Mouse (Mus musculus): ENCODE data around the gene Vezt. TPM values are rescaled to one million over a fixed set of nuclear protein-coding genes. Genes with fewer than 3 reads are reported as not detected.

Vezt gene
- total RNA-seq (2021) = 19.2 and 20.1 TPM in 2 replicates
- long read RNA-seq, experiment 1, full-length matches to known transcripts = 5 of 13 reads
- long read RNA-seq, experiment 1, partial matches to known transcripts = 1 of 13 reads
- long read RNA-seq, experiment 1, other reads (novel, unspliced or antisense) = 7 of 13 reads
- long read RNA-seq, experiment 2, full-length matches to known transcripts = 4 of 6 reads
- long read RNA-seq, experiment 2, partial matches to known transcripts = 0 of 6 reads
- long read RNA-seq, experiment 2, other reads (novel, unspliced or antisense) = 2 of 6 reads

DNA sequence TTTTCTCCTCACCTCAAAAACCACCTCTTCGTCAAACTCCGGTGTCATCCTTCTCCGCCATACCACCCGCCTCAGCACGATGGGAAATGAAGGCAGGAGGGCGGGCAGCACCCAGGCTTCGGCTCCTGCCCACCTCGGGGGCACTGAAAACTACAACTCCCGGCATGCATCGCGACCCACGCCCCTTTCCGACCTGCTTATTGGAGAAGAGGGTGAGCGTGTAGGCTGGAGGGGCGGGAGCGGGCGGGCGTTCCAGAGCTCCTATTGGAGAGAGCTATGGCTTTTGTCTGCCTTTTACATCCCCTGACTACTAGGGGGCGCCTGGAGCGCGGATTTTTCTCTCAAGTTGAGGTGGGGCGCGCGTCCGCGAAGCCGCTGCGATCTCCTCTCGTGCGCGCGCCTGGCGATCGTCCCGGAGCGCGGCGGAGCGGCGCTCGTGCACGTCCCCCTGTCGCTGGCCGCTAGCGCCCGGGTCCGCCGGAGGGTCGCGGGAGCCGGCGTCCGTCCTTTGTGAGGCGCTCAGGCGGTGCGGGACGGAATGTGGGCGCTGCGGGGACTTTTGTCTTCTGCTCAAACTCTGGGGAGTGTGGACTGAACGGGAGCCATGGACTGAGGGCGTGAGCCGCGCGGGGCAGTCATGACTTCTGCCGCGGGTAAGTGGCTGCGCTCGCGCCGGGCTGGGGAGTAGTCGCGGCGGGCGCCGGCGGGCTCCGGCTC is at the start of gene Vezt, which contains the start of gene Fgd6:
Gene Vezt, minus strand, starts transcription at position 160 of the 717 bp plus-strand sequence.
Gene Fgd6, plus strand, starts transcription at position 344 of the 717 bp plus-strand sequence.
- DNase-seq = peak; percentile 99

DNA sequence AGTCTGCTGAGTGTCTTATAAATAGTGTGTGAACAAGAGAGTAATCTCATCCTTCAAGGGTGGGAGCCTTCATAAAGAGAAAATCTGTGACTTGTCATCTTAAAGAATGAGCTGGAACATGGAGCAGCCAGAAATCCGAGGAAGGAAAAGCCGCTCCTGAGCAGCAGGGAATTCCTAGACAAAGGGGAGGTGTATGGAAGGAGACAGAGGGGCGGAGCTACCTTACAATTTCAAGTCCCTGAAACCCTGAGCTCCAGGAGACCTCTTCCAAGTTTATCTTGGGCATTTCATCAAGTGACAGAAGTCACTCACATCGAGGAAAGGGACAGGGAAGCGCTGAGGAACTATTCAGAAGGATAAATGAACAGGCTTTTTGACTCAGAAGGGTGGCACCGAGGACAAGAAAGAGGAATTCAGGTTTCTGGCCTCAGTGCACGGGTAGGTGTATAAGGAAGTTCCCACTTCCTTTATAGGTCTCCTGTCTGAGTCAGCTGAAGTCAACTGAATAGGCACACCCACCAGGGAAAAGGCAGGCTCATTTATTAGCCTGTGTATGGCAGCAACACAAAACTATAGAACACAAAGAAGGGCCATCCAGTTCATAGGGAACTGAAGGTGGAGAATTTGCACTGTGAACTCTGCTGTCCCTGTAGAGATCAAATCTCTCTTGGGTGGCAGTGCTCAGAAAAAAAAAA is 46.6 kb upstream of the Vezt start:
- no peak for DNase-seq

DNA sequence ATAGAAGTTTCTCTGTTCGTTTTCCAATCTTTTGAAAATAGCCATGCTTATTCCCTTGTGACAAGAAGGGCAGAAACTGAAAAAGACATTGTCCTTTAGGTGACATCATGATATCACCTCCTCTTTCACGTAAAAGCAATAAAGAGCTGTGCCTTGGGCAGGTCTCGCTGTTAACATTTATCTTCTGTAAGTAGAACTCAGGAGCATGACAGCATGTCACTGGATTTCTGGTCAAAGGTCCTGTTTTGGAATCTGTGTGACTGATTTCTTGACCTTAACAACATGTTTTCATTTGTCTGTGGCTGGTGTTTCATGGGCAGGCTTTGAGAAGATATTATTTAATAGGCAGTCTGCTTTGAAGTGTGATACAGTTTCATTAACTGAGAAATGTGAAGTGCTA is 45.1 kb upstream of the Vezt start:
- DNase-seq = no peak

DNA sequence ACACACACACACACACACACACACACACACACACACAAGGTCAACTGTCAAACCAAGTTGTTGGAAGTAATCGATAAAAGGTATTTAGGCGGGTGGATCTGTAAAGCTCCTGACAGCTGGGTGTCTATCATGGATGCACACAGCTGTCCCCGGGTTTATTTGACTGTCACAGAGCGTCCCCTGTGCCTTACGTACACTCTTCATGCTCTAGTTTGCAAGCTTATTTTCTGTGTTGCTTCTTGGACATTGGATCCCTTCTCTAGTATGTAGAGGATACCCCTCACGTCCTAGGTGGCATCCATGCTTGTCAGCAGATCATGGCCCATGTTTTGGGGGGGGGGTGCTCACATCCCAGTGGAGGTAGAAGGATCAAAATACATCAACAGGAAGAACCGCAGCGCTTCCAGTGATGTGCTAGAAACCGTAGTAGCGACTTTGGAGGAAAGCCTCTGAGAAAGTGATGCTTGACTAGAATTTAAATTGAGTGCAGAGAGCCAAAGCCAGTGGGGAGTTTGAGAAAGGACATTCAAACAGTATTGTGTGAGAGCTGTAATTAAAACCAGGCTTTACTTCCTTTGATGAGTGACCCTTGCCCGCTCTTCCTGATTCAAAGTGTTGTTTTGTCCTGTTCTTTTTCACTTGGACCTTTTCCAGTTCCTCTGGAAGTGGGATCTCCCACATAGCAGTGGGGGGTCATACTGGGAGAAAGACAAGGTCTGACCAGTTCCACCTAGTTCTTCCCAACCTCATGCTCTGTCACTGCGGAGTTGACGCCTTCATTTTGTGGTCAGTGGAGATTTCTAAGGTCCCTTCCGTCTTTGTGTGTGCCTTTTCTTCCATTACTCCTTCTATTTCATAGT is 41.6 kb upstream of the Vezt start:
- DNase-seq = no peak

DNA sequence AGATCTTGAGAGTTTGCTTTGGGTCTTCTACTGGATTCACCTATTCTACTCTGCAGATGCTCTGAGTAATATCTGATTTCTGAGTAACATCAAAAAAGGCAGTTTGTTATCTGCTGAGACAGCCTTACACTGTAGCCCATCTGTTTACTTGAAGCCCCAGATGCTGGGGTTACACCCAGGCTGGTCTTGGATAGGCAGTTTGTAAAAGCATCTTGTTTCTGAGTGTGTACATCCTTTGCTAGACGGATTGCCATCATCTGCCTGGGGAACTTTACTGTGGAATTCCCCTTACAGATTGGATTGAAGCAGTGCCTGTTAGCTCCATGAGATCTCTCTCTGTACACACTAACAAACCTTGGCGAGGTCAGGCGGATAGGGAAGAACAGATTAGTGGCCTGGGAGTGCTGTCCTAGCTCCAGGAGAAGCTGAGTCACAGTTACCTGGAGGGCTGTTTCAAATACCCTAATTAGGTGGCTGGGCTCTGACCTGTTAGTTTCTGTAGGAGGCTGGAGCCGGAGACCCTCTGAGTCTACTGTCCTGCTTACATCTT is 37.4 kb upstream of the Vezt start:
- DNase-seq = no peak

DNA sequence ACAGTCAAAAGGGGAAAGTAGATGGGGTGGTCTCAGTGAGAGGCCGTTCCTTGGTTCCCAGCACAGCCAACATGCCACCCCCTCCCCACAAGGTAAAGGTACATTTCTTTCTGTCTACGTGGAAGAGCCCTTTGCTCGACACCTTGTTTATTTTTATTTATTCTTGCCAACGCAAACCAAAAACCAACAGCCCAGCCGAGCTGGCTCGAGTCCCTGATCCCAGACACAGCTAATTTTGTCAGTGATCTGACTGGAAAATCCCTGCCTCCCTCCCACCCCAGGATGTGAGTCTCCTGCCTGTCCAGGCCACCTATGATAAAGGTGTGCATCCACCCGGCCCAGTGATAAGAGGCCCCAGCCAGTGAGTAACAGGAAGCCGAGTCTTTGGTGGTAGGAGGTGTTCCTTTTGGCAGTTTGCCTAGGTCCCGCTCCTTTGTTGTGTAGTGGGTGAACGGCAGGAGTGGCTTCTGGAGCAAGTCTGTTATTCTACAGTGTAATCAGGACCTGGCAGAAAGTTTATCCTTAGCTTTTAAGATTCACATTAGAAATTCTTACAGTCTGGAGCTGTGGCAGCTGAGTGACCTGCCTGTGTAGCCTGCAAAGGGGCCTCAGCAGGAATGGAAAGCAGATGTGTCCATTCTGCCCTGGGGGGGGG is 36.8 kb upstream of the Vezt start:
- DNase-seq = peak; percentile 41

DNA sequence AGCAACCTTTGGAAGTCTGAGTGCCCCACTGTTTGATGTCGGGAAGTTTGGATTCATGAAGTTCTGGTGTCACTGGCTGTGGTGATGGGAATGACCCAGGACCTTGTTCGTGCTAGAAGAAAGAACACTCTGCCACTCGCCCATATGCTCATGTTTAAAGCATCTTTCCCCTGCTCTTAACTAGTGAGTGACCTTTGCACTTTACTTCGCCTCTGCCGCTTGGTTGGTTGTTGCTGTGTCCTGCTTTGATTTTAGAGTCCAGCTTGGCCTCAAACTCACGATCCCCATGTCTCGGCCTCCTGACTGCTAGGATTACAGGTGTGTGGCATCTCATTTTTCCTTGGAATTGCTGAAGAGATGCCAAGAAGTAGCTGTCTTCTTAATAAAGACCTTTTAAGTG is 36.0 kb upstream of the Vezt start:
- no peak for DNase-seq

DNA sequence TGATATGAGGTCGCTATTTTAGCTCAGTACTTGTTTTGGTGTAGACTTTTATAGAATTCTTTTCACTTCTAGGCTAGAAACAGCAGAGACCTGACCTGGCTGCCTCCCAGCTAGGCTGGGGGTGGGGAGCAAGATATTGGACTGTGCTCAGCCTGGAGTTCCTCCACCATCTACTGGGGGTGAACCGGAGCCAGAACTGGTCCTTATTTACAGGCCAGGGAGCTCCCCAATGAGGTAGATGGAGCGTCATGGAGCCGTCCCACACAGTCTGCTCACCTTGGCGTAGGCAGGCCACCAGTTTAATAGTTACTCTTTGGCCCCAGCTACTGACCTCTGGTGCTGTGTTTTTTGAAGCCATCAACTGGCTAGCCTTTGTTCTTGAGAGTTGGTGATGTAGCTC is 33.1 kb upstream of the Vezt start:
- peak; percentile 20 for DNase-seq

DNA sequence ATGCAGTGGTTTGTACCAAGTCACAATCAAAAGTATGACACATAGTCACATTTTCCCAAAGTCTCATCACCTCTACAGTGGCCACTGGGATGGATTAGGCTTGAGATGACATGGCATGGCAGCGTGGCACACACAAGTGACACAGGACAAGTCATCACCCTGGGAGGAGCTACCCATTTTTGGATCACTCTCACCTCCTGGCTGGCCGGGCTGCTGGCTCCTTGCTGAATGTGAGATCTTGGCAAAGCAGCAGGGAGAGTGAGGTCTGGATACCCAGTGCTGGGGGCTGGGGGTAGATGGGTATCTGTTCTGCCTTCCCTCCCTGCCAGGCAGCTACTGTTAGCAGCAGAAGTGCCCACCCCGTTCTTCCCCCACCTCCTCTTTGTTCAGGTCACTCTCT is 31.3 kb upstream of the Vezt start:
- no peak for DNase-seq

DNA sequence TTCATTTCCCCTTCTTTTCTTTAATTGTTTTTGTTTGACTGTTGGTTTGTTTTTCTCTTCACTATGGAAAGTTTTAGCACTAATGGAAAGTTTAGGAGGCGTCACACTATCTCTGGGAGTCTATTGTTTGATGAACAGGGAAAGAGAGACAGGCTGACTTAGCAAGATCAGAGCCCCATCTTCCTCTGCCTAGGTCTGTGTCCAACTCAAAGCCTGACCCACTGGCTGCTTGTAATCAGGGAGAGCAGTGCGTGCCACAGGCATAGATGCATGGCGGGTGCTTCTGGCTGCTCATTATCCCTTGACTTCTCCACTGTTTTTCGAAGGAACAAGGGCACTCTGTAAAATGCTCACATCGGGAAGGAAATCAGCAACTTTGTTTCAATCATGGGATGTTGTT is 26.7 kb upstream of the Vezt start:
- no peak for DNase-seq

DNA sequence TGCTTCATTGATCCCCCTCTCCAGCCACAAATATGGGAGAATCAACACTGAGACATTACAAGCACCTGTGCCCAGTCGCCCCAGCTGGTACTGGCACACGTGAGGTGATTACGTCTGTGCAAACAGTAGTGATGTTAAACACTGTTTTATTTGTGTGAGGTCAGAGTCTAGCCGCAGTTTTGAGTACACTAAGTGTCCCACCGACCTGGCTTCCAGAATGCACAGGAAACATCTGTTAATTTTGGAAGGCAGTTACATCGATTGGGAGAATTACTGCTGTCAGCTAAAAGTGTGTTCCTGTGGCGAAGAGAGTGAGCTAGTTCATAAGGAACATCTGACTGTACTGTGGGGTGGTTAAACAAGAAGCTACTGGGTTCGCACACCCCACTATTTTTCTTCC is 24.6 kb upstream of the Vezt start:
- no peak for DNase-seq

DNA sequence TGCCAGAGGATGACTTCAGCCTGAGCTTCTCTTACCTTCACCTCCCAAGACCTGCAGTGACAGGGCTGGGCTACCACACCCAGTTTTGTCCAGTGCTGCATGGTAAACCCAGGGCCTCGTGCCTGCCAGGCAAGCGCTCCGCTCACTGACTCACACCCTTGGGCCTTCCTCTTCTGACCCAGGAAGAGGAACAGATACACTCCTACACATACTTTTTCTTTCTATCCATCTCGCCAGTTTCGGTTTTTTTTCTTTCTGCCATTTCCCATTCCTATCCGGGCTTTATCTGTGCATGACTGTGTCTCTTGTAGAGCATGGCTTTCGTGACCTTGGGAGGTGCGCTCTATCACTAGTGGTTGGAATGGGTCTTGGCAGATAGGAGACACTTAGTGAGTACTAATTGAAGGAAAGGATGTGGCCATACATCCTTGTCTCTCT is 24.0 kb upstream of the Vezt start:
- no peak for DNase-seq

DNA sequence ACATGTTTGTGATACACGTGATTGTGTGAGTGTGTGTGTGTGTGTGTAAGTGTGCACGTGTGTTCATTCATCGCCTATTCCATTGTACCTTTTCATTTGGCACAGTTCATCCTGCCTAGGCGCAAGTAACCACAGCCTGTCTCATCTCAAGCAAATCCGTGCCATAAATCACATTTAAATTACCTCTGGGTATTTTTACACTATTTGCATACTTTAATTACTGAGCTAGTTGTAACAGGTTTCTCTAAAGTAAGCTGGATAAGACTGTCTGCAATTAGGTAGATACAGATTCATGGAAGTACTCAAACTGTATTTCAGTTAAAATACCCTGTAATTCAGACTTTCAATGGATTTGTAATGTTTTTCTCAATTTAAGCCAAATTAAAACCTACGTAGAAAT is 20.9 kb upstream of the Vezt start:
- no peak for DNase-seq

DNA sequence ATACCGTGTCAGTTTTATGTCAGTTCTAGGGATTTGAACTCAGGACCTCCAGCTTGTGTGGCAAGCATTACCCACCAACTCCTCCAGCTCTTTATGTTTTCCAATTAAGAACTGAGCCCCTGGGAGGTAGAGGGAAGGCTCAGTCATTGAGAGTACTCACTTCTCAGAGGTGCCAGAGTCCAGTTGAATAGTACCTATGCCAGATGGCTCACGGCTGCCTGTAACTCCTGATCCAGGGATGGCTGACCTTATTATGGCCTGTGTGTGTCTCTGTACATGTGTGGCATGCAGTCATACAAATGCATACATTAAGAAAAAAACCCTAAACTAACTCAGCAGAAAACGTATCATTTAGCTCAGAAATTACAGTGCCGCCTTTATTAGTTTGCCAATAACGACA is 15.1 kb upstream of the Vezt start:
- no peak for DNase-seq

DNA sequence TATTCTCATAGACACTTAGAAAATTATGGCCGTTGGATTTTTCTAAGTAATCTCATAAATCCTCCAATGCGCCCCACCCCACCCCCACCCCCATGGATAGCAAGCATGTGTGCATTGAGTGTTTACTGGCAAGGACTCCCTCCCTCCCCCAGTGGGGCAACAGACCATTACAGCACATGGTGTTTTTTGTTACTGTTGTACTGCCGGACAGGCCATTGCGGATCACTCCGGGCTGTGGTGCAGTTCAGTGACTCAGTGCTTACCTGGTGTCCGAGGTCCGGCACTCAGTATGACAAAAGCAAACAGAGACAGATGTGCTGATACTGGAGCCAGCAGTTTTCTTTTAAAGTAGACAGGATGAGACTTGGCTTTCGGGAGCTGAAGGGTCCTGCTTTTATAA is 13.5 kb upstream of the Vezt start:
- DNase-seq = no peak

DNA sequence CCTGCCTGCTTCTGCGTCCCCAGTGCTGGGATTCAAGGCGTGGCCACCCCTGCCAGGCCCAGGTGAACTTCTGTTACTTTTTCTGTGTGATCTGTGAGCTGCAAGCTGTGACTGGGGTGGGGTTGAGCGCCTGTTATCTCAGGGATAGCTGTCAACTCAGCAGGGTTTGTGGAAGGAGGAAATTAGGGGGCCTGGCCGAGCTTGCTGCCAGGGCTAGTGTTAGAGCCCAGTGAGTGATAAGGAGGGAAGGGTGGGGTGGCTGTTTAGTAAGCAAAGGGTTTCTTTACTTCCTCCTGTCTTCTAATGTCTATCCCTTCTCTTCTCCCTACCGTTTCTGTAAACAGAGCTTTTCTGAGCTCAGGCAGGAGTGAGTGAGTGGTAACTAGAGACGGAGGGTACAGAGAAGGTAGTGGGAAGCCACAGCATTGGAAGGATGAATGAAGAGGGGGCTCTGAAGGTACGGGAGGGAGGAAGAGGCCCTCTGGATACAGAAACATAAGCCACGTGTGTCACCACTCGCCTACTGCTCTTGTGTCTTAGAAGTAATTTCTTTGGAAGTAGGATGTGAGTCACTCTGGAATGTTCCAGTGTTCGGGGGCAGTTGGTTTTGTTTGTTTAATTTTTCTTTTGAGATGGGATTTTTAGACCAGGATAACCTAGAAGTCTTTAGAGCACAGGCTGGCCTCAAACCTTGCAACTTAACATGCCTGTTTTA is 12.4 kb upstream of the Vezt start:
- no peak for DNase-seq

DNA sequence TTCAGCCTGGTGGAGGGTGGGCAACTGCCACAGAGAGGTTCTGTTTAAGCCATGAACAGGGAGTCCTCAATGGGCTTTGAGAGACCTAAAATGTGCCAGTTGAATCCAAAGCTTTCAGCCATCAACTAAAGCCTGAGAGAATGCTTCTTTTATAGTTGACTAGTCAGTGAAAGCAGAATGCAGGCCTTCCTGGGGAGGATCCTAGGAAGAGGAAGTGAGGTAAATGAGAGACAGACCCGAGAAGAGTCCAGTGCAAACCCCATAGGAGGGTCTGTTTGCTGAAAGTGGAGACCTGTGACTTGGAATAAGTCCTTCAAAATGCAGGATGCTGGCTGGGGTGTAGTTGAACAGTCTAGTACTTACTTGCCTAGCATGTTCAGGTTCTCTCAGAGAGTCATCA is 11.4 kb upstream of the Vezt start:
- DNase-seq = no peak

DNA sequence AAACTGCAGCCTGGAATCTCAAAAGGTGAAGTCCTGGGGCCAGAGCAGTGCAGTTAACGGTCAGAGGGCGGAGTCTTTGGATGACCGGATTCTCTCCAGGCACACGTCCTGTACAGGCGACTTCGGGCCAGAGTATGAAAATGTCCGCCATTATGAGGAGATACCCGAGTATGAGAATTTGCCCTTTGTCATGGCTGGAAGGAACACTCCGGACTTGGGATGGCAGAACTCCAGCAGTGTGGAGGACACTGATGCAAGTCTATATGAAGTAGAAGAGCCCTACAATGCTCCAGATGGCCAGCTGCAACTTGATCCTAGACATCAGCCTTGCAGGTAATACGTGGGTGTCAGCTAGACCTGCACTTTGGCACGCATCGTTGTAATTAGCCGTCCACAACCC is 9.7 kb upstream of the Vezt start:
- DNase-seq = no peak

DNA sequence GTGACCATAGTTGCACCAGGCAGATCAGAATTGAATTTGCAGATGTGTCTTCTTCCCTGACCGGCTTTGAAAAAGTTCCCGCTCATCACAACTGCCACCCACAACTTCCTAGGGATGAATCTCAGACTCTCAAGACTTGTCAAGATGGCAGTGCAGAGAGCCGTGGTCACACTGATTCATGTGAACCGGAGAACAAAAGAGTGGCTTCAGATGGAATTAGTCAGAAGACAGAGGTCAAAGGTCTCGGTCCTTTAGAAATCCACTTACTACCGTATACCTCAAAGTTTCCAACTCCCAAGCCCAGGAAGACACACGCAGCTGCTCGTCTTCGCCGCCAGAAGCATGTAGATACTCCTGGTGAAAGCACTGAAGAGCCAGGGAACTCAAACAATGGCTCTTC is 8.3 kb upstream of the Vezt start:
- DNase-seq = no peak

DNA sequence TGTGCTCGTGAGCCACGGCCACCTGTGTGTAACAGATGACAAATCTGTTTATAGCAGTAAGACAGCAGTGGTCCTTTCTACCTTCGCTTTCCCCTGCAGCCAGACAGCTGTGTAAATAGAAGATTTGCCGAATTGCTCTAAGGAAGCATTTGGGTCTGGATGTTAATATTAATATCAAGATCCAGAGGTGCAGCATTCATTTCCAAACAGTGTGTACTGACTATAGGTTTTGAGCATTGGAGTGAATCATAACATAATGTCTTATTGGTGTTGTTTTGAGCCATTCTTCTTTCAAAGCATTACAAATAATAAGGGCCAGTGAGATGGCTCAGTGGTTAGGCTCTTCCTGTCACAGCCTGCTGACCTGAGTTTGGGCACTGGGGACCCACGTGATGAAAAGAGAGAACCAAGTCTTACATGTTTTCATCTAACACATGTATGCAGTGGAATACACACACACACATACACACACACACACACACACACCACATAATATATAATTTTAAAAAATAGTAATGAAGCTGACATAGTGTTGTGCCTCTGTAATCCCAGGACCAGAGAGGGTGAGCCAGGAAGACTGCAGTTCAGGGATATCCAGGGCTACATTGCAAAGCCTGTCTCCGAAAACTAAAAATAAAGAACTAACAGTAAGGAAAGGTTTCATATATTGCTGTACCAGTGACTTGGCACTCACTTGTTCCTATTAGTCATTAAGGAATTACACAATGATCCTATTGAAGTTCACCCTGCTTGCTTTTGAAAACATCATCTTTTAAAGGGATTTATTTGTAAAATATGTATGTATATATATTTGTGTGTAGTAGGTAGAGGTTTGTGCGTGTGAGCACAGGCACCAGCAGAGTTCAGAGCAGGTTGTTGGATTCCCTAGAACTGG is 3.0 kb upstream of the Vezt start:
- no peak for DNase-seq

All from adrenal gland, postnatal 14 days (tissue).